Mouse (Mus musculus) adipocyte (in vitro differentiated cells): ENCODE results near the gene Smok3c.
"Not testable (repeated sequence)": the region's sequence is repeated elsewhere in the genome, so short reads cannot be mapped to it uniquely, and the experiment has no call there.

Experiments used
- DNase-seq: peaks from one replicate; pipeline ENCODE4 v3.0.0-alpha.2; 2016; ENCODE audit warnings: low spot score

Smok3c gene

GRCm38 (mm10) chr5:138052894-138053293, at the start of gene Smok3c:
Smok3c (plus strand) TSS chr5:138053194.
- not testable (repeated sequence) for DNase-seq

- no peak for DNase-seq
Observed at GRCm38 (mm10) chr5:138009437-138009836, 43.6 kb upstream of the Smok3c start.

GRCm38 (mm10) chr5:138012382-138012781, 40.6 kb upstream of the Smok3c start:
- no peak for DNase-seq

- DNase-seq = no peak
Observed at GRCm38 (mm10) chr5:138016530-138016929, 36.5 kb upstream of the Smok3c start.

GRCm38 (mm10) chr5:138016997-138017396, 36.0 kb upstream of the Smok3c start:
- DNase-seq = no peak

GRCm38 (mm10) chr5:138019577-138019976, 33.4 kb upstream of the Smok3c start:
- not testable (repeated sequence) for DNase-seq

- DNase-seq = not testable (repeated sequence)
Observed at GRCm38 (mm10) chr5:138020961-138021479, 32.0 kb upstream of the Smok3c start, which contains the start of the genes Smok3a and Smok3b. Smok3a (plus strand) TSS chr5:138021261. Smok3b (plus strand) TSS chr5:138021429.

GRCm38 (mm10) chr5:138073803-138074202, 20.8 kb downstream of the Smok3c start:
- no peak for DNase-seq

GRCm38 (mm10) chr5:138075684-138076083, 22.7 kb downstream of the Smok3c start:
- DNase-seq = no peak

GRCm38 (mm10) chr5:138076148-138076547, 23.2 kb downstream of the Smok3c start:
- no peak for DNase-seq

- DNase-seq = no peak
Observed at GRCm38 (mm10) chr5:138080456-138080855, 27.5 kb downstream of the Smok3c start.

GRCm38 (mm10) chr5:138081446-138081845, 28.5 kb downstream of the Smok3c start:
- DNase-seq = no peak

- no peak for DNase-seq
Observed at GRCm38 (mm10) chr5:138083318-138083900, 30.4 kb downstream of the Smok3c start.

- no peak for DNase-seq
Observed at GRCm38 (mm10) chr5:138083936-138084335, 30.9 kb downstream of the Smok3c start.

GRCm38 (mm10) chr5:138084507-138084906, 31.5 kb downstream of the Smok3c start:
- DNase-seq = no peak

- DNase-seq = peak; percentile 97
Observed at GRCm38 (mm10) chr5:138084996-138085395, 32.0 kb downstream of the Smok3c start, which contains the start of gene Zkscan1. Zkscan1 (plus strand) TSS chr5:138085084.

GRCm38 (mm10) chr5:138085421-138085911, 32.5 kb downstream of the Smok3c start:
- DNase-seq = peak; percentile 65

GRCm38 (mm10) chr5:138086842-138087241, 33.8 kb downstream of the Smok3c start:
- DNase-seq = no peak

- DNase-seq = no peak
Observed at GRCm38 (mm10) chr5:138088366-138088765, 35.4 kb downstream of the Smok3c start.

- no peak for DNase-seq
Observed at GRCm38 (mm10) chr5:138089108-138089551, 36.1 kb downstream of the Smok3c start.

GRCm38 (mm10) chr5:138090271-138090670, 37.3 kb downstream of the Smok3c start:
- peak; percentile 31 for DNase-seq

GRCm38 (mm10) chr5:138090737-138091136, 37.7 kb downstream of the Smok3c start:
- no peak for DNase-seq

- no peak for DNase-seq
Observed at GRCm38 (mm10) chr5:138092771-138093170, 39.8 kb downstream of the Smok3c start.

GRCm38 (mm10) chr5:138094474-138094873, 41.5 kb downstream of the Smok3c start:
- no peak for DNase-seq
